Mouse (Mus musculus): ENCODE data around the gene Smr3a. TPM values are rescaled to one million over a fixed set of nuclear protein-coding genes. Genes with fewer than 3 reads are reported as not detected.

Gene Smr3a
- polyA plus RNA-seq (2016; fragmentation: Nextera tagmentation; extraction: Ambion mirVana), result not detected in 2 replicates

DNA sequence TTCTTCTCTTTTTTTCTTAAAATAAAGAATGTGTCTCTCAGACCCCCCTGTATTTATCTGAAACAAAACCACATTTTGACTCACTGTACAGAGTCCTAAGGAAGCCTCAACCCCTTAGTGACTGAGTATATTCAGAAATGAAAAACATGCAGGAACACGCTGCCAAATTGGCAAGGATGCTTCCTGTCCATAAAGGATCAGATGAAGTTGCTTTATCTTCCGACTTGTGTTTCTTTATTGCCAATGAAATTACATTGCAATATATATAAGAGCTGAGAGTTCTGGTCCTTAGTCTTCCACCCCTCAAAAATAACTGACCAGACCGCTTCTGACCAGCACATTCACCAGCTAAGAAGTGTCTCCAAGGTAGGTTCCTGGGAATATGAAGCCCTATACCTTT lies at the start of gene Smr3a:
Gene Smr3a, plus strand, starts transcription at position 301 of the 400 bp plus-strand sequence.
- no peak within 1 kb of the TSS for H3K4me2 ChIP-seq
- H3K4me3 ChIP-seq (replicated peaks), result no peak within 1 kb of the TSS
- 91% methylated on average over 3 of the region's 3 CpGs for WGBS
- no peaks in the 10 kb centered on the region for H3K9me3 ChIP-seq
- no peaks in the 10 kb centered on the region for H3K36me3 ChIP-seq (replicated peaks)
- H3K27ac ChIP-seq, result no peak within 1 kb of the TSS
- H3K4me1 ChIP-seq, result no peaks in the 10 kb centered on the region
- no peaks in the 10 kb centered on the region for H3K27me3 ChIP-seq
- no peak for ATAC-seq (ENCODE audit: low FRiP score)
- H3K9ac ChIP-seq, result no peak within 1 kb of the TSS

DNA sequence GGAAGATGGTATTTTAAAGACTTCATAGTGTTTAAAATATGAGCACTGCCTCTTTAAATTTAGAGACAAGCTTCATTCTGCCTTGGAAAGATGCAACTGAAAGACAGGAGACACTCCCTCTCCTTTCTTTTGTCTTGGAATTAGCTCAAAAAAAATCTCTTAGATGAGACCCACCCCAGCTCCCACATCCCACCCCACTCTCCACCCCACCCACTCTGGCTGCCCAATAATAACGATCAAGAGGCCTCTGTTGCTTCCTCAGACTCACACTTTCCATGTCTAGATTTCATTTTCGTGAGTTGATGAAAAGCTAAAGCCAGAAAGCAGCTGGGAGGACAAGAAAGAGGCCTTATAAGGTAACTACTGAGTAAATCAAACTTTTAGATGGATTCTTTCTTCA lies 33.1 kb upstream of the Smr3a start, which contains the start of the genes 2310003L06Rik and Gm28434:
Gene 2310003L06Rik, plus strand, starts transcription at position 259 of the 400 bp plus-strand sequence.
Gene Gm28434, plus strand, starts transcription at position 317 of the 400 bp plus-strand sequence.
- H3K9me3 ChIP-seq, result no peaks in the 10 kb centered on the region
- no peaks in the 10 kb centered on the region for H3K4me1 ChIP-seq
- 48% methylated on average over 2 of the region's 2 CpGs for WGBS
- H3K9ac ChIP-seq, result no peak within 1 kb of the TSS
- ATAC-seq (ENCODE audit: low FRiP score), result no peak
- no peak within 1 kb of the TSS for H3K27ac ChIP-seq
- H3K4me3 ChIP-seq (replicated peaks), result no peak within 1 kb of the TSS
- no peaks in the 10 kb centered on the region for H3K36me3 ChIP-seq (replicated peaks)
- no peak within 1 kb of the TSS for H3K4me2 ChIP-seq
- no peaks in the 10 kb centered on the region for H3K27me3 ChIP-seq

DNA sequence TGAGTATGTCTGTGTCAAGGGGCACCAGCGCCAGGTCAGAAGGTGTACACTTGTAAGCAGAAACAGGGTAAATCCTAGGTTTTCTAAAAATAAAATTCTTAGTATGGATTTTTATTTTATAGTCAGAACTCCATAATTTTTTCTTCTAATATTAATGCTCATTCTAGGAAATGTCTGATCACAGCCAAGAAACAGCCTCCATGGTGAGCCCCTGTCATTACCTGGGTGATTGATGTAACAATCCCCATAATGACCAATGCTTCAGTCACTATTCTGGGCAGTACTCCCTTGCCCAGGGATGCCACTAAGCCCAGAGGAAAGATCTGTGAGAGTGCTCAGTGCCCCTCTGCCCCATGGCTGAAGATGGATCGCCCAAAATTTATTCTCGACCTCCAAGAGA lies 23.2 kb upstream of the Smr3a start, which contains the start of gene Cabs1:
Gene Cabs1, plus strand, starts transcription at position 301 of the 400 bp plus-strand sequence.
- Histone ChIP-seq H3K9ac (no peak within 1 kb of the TSS), H3K4me1 (no peaks in the 10 kb centered on the region), H3K4me2 (no peak within 1 kb of the TSS), H3K4me3 (replicated peaks) (no peak within 1 kb of the TSS), H3K27me3 (no peaks in the 10 kb centered on the region), H3K9me3 (no peaks in the 10 kb centered on the region), H3K27ac (no peak within 1 kb of the TSS), H3K36me3 (replicated peaks) (no peaks in the 10 kb centered on the region)
- WGBS, result 86% methylated on average over 3 of the region's 3 CpGs
- no peak for ATAC-seq (ENCODE audit: low FRiP score)

DNA sequence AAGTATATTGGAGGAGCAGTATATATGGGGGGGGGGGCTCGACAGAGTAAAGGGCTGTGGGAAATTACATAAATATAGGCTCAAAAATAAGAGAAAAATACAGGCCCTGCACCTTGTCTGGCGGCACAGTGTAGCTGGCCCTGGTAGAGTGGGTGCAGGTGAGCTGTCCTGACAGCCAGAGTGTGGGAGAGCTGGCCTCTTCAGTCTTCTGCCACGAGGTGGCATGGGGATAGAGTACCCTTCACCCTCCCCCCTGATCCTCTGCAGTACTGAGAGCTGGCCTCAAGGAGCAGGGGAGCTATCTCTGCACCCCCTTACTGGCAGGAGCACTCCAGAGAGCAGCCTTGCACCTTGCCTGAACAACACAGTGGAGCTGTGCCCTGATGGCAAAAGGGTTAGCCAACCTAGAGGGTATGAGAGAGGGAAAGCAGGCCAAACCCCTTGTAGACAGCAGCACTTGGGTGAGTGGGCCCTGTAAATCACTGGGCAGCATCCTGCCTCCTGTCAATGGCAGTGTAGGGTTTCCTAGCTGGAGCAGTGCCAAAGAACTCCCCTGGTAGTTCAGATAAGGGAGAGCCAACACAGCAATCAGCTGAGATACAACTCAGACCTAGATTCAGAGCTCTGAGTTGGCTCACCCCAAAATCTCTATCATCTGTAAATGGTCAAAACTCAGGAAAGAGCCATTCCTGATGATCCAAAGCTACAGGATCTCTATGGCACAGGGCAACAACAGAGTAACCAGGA lies 19.7 kb upstream of the Smr3a start:
- Histone ChIP-seq H3K9ac (no peak overlapping the region), H3K27me3 (no peaks in the 10 kb centered on the region), H3K4me1 (no peaks in the 10 kb centered on the region), H3K27ac (no peak overlapping the region), H3K9me3 (no peaks in the 10 kb centered on the region), H3K36me3 (replicated peaks) (no peaks in the 10 kb centered on the region), H3K4me3 (replicated peaks) (no peak overlapping the region), H3K4me2 (no peak overlapping the region)
- WGBS, result 57% methylated on average over 3 of the region's 3 CpGs
- ATAC-seq (ENCODE audit: low FRiP score), result peak; percentile 33; the same call in 1 of the 2 replicates

DNA sequence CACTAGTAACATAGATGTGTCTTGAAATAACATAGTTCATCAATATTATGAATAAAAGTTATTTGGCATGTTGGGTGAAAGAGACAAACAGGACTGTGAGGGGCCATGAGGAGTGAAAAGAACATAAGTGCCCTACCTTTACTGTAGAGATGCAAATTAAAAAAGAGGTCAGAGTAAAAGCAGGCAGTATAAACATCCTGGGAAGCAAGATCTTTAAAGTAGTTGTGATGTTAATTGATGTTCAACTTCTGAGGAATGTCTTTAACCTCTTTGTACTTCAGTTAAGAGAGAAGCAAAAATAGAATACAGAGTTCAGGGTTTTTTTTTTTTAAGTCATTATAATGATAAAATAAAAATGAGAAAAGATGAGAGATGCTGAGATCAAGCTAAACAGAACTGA lies 2.9 kb downstream of the Smr3a start:
- H3K4me1 ChIP-seq, result no peaks in the 10 kb centered on the region
- no peaks in the 10 kb centered on the region for H3K9me3 ChIP-seq
- no peak overlapping the region for H3K4me2 ChIP-seq
- no peaks in the 10 kb centered on the region for H3K27me3 ChIP-seq
- H3K9ac ChIP-seq, result no peak overlapping the region
- no peak overlapping the region for H3K4me3 ChIP-seq (replicated peaks)
- H3K27ac ChIP-seq, result no peak overlapping the region
- no peak for ATAC-seq (ENCODE audit: low FRiP score)
- H3K36me3 ChIP-seq (replicated peaks), result no peaks in the 10 kb centered on the region

Other genes with a start within 250 kb of the Smr3a start
- not detected in 2 replicates for gene Csn1s2a, start 228.0 kb upstream of the Smr3a start, polyA plus RNA-seq (2016; fragmentation: Nextera tagmentation; extraction: Ambion mirVana)
- not detected in 2 replicates for gene Csn1s2b, start 194.5 kb upstream of the Smr3a start, polyA plus RNA-seq (2016; fragmentation: Nextera tagmentation; extraction: Ambion mirVana)
- not detected in 2 replicates for gene Prr27, start 176.9 kb upstream of the Smr3a start, polyA plus RNA-seq (2016; fragmentation: Nextera tagmentation; extraction: Ambion mirVana)
- not detected in 2 replicates for gene Odam, start 117.5 kb upstream of the Smr3a start, polyA plus RNA-seq (2016; fragmentation: Nextera tagmentation; extraction: Ambion mirVana)
- not detected in 2 replicates for gene Csn3, start 77.0 kb upstream of the Smr3a start, polyA plus RNA-seq (2016; fragmentation: Nextera tagmentation; extraction: Ambion mirVana)
- gene 2310003L06Rik, start 33.1 kb upstream of the Smr3a start, polyA plus RNA-seq (2016; fragmentation: Nextera tagmentation; extraction: Ambion mirVana), result not detected in 2 replicates
- not detected in 2 replicates for gene Gm28434, start 33.0 kb upstream of the Smr3a start, polyA plus RNA-seq (2016; fragmentation: Nextera tagmentation; extraction: Ambion mirVana)
- gene Cabs1, start 23.1 kb upstream of the Smr3a start, polyA plus RNA-seq (2016; fragmentation: Nextera tagmentation; extraction: Ambion mirVana), result not detected in 2 replicates
- gene Smr2, start 84.0 kb downstream of the Smr3a start, polyA plus RNA-seq (2016; fragmentation: Nextera tagmentation; extraction: Ambion mirVana), result not detected in 2 replicates
- not detected in 2 replicates for gene Gm11116, start 109.0 kb downstream of the Smr3a start, polyA plus RNA-seq (2016; fragmentation: Nextera tagmentation; extraction: Ambion mirVana)
- gene Gm11115, start 151.6 kb downstream of the Smr3a start, polyA plus RNA-seq (2016; fragmentation: Nextera tagmentation; extraction: Ambion mirVana), result not detected in 2 replicates

Data from forebrain, embryonic 12.5 days (tissue).